Mouse (Mus musculus) stomach, embryonic 15.5 days (tissue): ENCODE data around the gene Lrfn4. TPM values are rescaled to one million over a fixed set of nuclear protein-coding genes. Genes with fewer than 3 reads are reported as not detected.
A peak's percentile ranks its signal among the peaks of the same experiment; 100 is the strongest.

ENCODE experiments used
- ATAC-seq: fragments of 200-750 bp; cut with Nextera tagmentation; 2 replicates; pipeline ENCODE4 v1.8.0; 2017; ENCODE audit warnings: low read depth, moderate number of reproducible peaks, moderate TSS enrichment; ENCODE audit not compliant: insufficient read depth, low FRiP score
- H3K27ac ChIP-seq: fragments of 300-500 bp; sonication (generic); 2 replicates; pipeline ENCODE4 v1.5.1; 2015; ENCODE audit warnings: mild to moderate bottlenecking, inconsistent platforms
- H3K27me3 ChIP-seq: fragments of 300-500 bp; sonication (generic); replicated peaks from 2 replicates; pipeline ENCODE4 v1.6.1; 2015; ENCODE audit warnings: inconsistent platforms
- H3K36me3 ChIP-seq: fragments of 300-500 bp; sonication (generic); 2 replicates; pipeline ENCODE4 v1.6.1; 2015; ENCODE audit warnings: inconsistent platforms
- H3K4me1 ChIP-seq: fragments of 300-500 bp; sonication (generic); 2 replicates; pipeline ENCODE4 v1.6.1; 2015; ENCODE audit warnings: inconsistent platforms
- H3K4me2 ChIP-seq: fragments of 300-500 bp; sonication (generic); 2 replicates; pipeline ENCODE4 v1.6.1; 2015; ENCODE audit warnings: mild to moderate bottlenecking, inconsistent platforms
- H3K4me3 ChIP-seq: fragments of 300-500 bp; sonication (generic); replicated peaks from 2 replicates; pipeline ENCODE4 v1.5.1; 2015; ENCODE audit warnings: inconsistent platforms
- H3K9ac ChIP-seq: fragments of 300-500 bp; sonication (generic); 2 replicates; pipeline ENCODE4 v1.6.1; 2015; ENCODE audit warnings: inconsistent platforms
- H3K9me3 ChIP-seq: fragments of 300-500 bp; sonication (generic); 2 replicates; pipeline ENCODE4 v1.6.1; 2016; ENCODE audit warnings: inconsistent platforms
- WGBS: fragments of 180-500 bp; shearing (Covaris S2); methylation state at CpG from one replicate; pipeline ENCODE4 v1.1.7; 2015; 5-methylcytosine and 5-hydroxymethylcytosine counted together
- polyA plus RNA-seq: library from polyadenylated mRNA; unstranded; fragments of >200 nt; fragmentation: Nextera tagmentation; extraction: Ambion mirVana; gene quantifications from 2 replicates; pipeline ENCODE4 v1.2.1, GENCODE M21; 2015

The Lrfn4 gene
- polyA plus RNA-seq, 1 experiment from 2014 or later, result 6.1 TPM

- Histone ChIP-seq H3K4me1 (peaks cover 19% of the 10 kb centered on the region), H3K4me3 (no peak overlapping the region), H3K27me3 (no peaks in the 10 kb centered on the region), H3K9me3 (no peaks in the 10 kb centered on the region), H3K27ac (no peak overlapping the region), H3K4me2 (no peak overlapping the region), H3K36me3 (0 out of 2 replicates have a peak, but pooled peaks cover 26% of the 10 kb centered on the region), H3K9ac (no peak overlapping the region)
- WGBS, result 86% methylated on average over 5 of the region's 5 CpGs
- ATAC-seq, result no peak
These were observed 7.3 kb upstream of the Lrfn4 start for GRCm38 (mm10) chr19:4622780-4623179.

- H3K36me3 ChIP-seq, result 0 out of 2 replicates have a peak, but pooled peaks cover 26% of the 10 kb centered on the region
- H3K4me1 ChIP-seq, result peaks cover 21% of the 10 kb centered on the region; the same call in 1 of the 2 replicates
- H3K27ac ChIP-seq, result no peak overlapping the region
- H3K4me3 ChIP-seq, result no peak overlapping the region
- 85% methylated on average over 7 of the region's 7 CpGs for WGBS
- H3K27me3 ChIP-seq, result no peaks in the 10 kb centered on the region
- H3K4me2 ChIP-seq, result no peak overlapping the region
- no peak for ATAC-seq
- no peaks in the 10 kb centered on the region for H3K9me3 ChIP-seq
- no peak overlapping the region for H3K9ac ChIP-seq
These were observed 5.3 kb upstream of the Lrfn4 start for GRCm38 (mm10) chr19:4620721-4621120.

DNA sequence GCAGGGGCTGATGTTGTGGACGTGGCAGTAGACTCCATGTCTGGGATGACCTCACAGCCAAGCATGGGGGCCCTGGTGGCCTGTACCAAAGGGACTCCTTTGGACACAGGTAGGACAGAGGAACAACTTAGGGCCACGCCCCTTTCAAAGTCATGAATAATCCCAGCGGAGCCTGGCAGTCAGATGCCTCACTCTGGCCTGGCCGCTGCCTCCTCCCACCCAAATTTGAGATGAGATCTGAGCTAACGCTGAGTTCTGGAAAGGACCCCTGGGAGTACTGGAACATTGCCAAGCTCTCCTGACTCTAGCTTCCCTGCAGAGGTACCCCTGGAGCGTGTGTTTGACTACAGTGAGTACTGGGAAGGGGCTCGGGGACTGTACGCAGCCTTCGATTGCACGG, 4.0 kb upstream of the Lrfn4 start:
- WGBS, result 80% methylated on average over 10 of the region's 10 CpGs
- H3K36me3 ChIP-seq, result 0 out of 2 replicates have a peak, but pooled peaks cover 26% of the 10 kb centered on the region
- no peaks in the 10 kb centered on the region for H3K9me3 ChIP-seq
- H3K4me3 ChIP-seq, result no peak overlapping the region
- no peak overlapping the region for H3K27ac ChIP-seq
- no peak overlapping the region for H3K9ac ChIP-seq
- ATAC-seq, result no peak
- H3K4me1 ChIP-seq, result peaks cover 18% of the 10 kb centered on the region
- no peaks in the 10 kb centered on the region for H3K27me3 ChIP-seq
- H3K4me2 ChIP-seq, result no peak overlapping the region

- Histone ChIP-seq H3K27ac (no peak overlapping the region), H3K4me1 (peaks cover 27% of the 10 kb centered on the region), H3K27me3 (no peaks in the 10 kb centered on the region), H3K4me3 (no peak overlapping the region), H3K9me3 (no peaks in the 10 kb centered on the region), H3K4me2 (no peak overlapping the region), H3K9ac (no peak overlapping the region), H3K36me3 (peaks cover 19% of the 10 kb centered on the region; the same call in 1 of the 2 replicates)
- WGBS, result 40% methylated on average over 18 of the region's 18 CpGs
- ATAC-seq, result no peak
These were observed 2.7 kb upstream of the Lrfn4 start for GRCm38 (mm10) chr19:4618183-4618582.

DNA sequence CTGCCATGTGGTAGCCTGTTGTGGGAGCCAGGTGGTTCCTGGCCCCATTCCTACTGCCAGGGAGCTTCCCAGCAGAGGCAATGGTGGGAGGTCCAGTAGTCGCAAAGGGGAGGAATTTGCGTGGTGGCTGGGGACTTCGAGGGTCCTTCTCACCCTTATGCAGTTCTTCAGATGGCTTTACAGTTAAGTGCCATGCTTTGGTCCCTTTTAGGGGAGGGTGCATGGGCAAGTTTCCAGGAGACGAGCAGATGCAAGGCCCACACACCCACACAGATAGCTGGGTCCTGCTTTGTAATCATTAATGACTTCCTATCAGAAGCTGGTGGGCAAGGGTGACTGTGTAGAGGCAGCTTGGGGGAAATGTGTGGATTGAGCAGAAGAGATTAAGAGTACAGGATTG, 1.1 kb upstream of the Lrfn4 start:
- peak overlapping the region; percentile 84 for H3K4me2 ChIP-seq
- no peaks in the 10 kb centered on the region for H3K9me3 ChIP-seq
- H3K9ac ChIP-seq, result no peak overlapping the region
- peaks cover 22% of the 10 kb centered on the region for H3K36me3 ChIP-seq
- no peaks in the 10 kb centered on the region for H3K27me3 ChIP-seq
- peak overlapping the region; percentile 90 for H3K4me3 ChIP-seq
- H3K4me1 ChIP-seq, result peaks cover 34% of the 10 kb centered on the region
- no peak for ATAC-seq
- 24% methylated on average over 4 of the region's 4 CpGs for WGBS
- H3K27ac ChIP-seq, result peak overlapping the region; percentile 91

GRCm38 (mm10) chr19:4614305-4615150, 939 bp downstream of the Lrfn4 start:
- peak overlapping the region; percentile 84 for H3K4me2 ChIP-seq
- H3K9me3 ChIP-seq, result no peaks in the 10 kb centered on the region
- peak; percentile 8; the same call in 1 of the 2 replicates for ATAC-seq
- H3K4me1 ChIP-seq, result peaks cover 34% of the 10 kb centered on the region
- 24% methylated on average over 37 of the region's 49 CpGs for WGBS
- H3K9ac ChIP-seq, result peak overlapping the region; percentile 69
- H3K4me3 ChIP-seq, result peak overlapping the region; percentile 90
- H3K27ac ChIP-seq, result peak overlapping the region; percentile 91
- no peaks in the 10 kb centered on the region for H3K27me3 ChIP-seq
- H3K36me3 ChIP-seq, result peaks cover 18% of the 10 kb centered on the region

DNA sequence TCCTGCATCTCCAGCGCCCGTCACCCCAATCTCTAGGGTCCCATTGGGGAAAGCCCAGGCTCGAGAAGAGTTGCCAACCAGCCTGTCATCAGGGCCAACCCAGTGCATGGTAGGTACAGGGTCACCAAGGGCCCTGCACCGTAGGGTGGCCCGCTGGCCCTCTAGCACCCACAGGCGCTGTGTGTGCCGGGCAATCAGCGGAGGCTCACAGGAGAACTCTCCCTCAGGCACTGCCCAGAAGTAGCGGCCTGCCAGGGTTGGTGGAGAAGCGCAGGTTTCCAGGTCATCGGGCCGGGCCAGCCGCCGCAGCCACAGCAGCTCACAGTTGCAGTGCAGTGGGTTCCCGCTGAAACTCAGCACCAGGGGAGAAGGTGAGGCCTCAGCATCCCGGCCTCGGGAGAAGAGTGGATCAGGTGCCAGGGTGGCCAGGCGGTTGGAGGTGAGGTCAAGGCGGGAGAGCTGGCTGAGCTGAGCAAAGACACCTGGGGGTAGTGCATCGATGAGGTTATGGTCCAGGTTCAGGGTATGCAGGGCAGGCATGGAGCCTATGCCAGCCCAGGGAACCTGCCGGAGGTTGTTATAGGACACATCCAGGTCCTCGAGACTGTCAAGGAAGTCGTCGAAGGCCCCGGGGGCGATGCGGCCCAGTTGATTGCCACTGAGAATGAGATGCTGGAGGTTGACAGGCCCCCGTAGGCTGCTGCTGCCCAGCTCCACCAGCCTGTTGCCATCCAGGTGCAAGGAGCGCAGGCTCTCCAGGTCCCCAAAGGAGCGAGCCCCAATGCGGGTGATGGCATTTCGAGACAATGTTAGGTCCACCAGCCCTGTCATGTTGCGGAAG, 1.8 kb downstream of the Lrfn4 start:
- Histone ChIP-seq H3K27ac (no peak overlapping the region), H3K36me3 (peaks cover 18% of the 10 kb centered on the region), H3K4me1 (peaks cover 34% of the 10 kb centered on the region), H3K9me3 (no peaks in the 10 kb centered on the region), H3K4me2 (peak overlapping the region; percentile 84), H3K27me3 (no peaks in the 10 kb centered on the region), H3K4me3 (peak overlapping the region; percentile 90; the same call in 1 of the 2 replicates), H3K9ac (no peak overlapping the region)
- ATAC-seq, result no peak
- 84% methylated on average over 33 of the region's 33 CpGs for WGBS

DNA sequence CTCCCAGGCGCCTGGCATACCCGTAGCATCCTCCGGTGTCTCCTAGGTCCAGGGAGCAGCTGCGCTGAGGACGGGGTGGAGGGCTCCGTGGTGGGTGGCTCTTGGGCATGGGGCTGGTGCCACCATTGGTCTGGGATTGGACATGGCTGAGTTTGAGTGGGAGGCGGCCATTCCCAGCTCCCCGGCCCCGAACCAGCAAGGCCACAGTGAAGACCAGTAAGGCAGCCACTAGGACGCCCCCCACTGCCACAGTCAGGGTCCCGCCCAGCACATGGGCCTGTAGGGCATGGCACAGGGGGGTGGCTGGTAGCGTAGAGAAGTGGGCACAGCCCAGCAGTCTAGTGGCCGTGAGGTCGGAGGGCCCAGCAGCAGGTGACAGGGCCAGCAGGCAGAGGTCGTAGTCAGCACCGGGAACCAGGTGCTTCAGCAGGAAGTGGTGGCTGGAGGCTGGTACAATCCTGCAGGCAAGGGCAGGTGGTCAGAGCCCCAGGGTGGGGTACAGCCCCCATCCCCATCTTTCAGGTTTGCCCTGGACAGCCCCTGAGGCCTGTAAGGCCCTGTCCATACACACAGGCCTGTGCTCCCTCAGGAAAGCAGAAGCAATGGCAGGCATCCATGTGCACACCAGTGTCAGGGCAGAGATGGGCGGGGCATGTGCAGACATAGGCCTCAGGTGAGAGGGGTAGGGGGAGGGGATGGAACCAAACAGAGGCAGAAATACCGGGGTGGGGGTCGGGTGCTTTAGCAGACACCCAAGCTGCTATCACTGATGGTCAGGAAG, 3.1 kb downstream of the Lrfn4 start:
- Histone ChIP-seq H3K36me3 (peaks cover 18% of the 10 kb centered on the region), H3K4me2 (no peak overlapping the region), H3K4me1 (peaks cover 34% of the 10 kb centered on the region), H3K27me3 (no peaks in the 10 kb centered on the region), H3K9ac (no peak overlapping the region), H3K27ac (no peak overlapping the region), H3K4me3 (no peak overlapping the region), H3K9me3 (no peaks in the 10 kb centered on the region)
- ATAC-seq, result no peak
- WGBS, result 88% methylated on average over 19 of the region's 19 CpGs

GRCm38 (mm10) chr19:4610109-4610508, 5.4 kb downstream of the Lrfn4 start:
- no peak for ATAC-seq
- no peak overlapping the region for H3K27ac ChIP-seq
- WGBS, result 55% methylated on average over 4 of the region's 4 CpGs
- no peak overlapping the region for H3K4me3 ChIP-seq
- peaks cover 18% of the 10 kb centered on the region for H3K36me3 ChIP-seq
- no peak overlapping the region for H3K9ac ChIP-seq
- H3K4me1 ChIP-seq, result peaks cover 27% of the 10 kb centered on the region
- no peaks in the 10 kb centered on the region for H3K9me3 ChIP-seq
- no peak overlapping the region for H3K4me2 ChIP-seq
- no peaks in the 10 kb centered on the region for H3K27me3 ChIP-seq

DNA sequence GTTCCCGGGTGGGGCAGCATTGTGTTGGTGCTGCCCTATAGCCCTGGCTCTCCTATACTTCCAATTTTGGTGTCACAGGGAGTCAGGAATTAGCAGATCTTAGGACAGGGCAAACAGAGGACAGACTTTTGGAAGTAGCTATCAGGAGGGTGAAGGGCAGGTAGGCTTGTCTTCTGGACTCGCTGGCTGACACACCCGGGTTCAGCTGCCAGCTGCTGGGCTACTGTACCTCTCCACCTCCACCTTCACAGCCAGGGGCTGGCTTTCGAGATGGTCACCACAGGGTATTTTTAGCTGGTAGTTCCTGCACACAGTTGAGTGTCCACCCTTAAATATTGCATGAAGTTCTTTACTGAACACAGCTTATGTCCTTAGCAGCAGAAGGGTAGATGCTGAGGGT, 7.0 kb downstream of the Lrfn4 start:
- 86% methylated on average over 4 of the region's 4 CpGs for WGBS

GRCm38 (mm10) chr19:4607406-4607805, 8.1 kb downstream of the Lrfn4 start:
- no peak for ATAC-seq
- H3K9me3 ChIP-seq, result no peaks in the 10 kb centered on the region
- H3K4me2 ChIP-seq, result no peak overlapping the region
- H3K27ac ChIP-seq, result no peak overlapping the region
- H3K27me3 ChIP-seq, result no peaks in the 10 kb centered on the region
- peaks cover 21% of the 10 kb centered on the region for H3K4me1 ChIP-seq
- H3K4me3 ChIP-seq, result no peak overlapping the region
- 93% methylated on average over 12 of the region's 12 CpGs for WGBS
- no peak overlapping the region for H3K9ac ChIP-seq
- H3K36me3 ChIP-seq, result peaks cover 14% of the 10 kb centered on the region; the same call in 1 of the 2 replicates

More for the DNA sequence above, 7.0 kb downstream of the Lrfn4 start:
- no peak overlapping the region for H3K4me2 ChIP-seq
- no peaks in the 10 kb centered on the region for H3K9me3 ChIP-seq
- no peak overlapping the region for H3K4me3 ChIP-seq
- H3K27ac ChIP-seq, result no peak overlapping the region
- H3K4me1 ChIP-seq, result peaks cover 30% of the 10 kb centered on the region
- H3K27me3 ChIP-seq, result no peaks in the 10 kb centered on the region
- peaks cover 18% of the 10 kb centered on the region for H3K36me3 ChIP-seq
- no peak overlapping the region for H3K9ac ChIP-seq
- no peak for ATAC-seq
